Mouse (Mus musculus) limb, embryonic 13.5 days (tissue): ENCODE measurements around the gene Slco2a1. TPM values are rescaled to one million over a fixed set of nuclear protein-coding genes. Genes with fewer than 3 reads are reported as not detected.
A peak's percentile ranks its signal among the peaks of the same experiment; 100 is the strongest.

Experiments used
- ATAC-seq: fragments of 200-750 bp; cut with Nextera tagmentation; 2 replicates; pipeline ENCODE4 v1.8.0; 2017; ENCODE audit warnings: low read depth, moderate number of reproducible peaks, moderate TSS enrichment; ENCODE audit not compliant: low FRiP score
- H3K27ac ChIP-seq: fragments of 300-500 bp; sonication (generic); 2 replicates; pipeline ENCODE4 v1.5.1; 2015; ENCODE audit warnings: inconsistent platforms, mild to moderate bottlenecking, moderate library complexity
- H3K27me3 ChIP-seq: fragments of 300-500 bp; sonication (generic); 2 replicates; pipeline ENCODE4 v1.6.1; 2015; ENCODE audit warnings: mild to moderate bottlenecking, inconsistent platforms
- H3K36me3 ChIP-seq: fragments of 300-500 bp; sonication (generic); 2 replicates; pipeline ENCODE4 v1.6.1; 2015; ENCODE audit warnings: inconsistent platforms, mild to moderate bottlenecking, moderate library complexity
- H3K4me1 ChIP-seq: fragments of 300-500 bp; sonication (generic); 2 replicates; pipeline ENCODE4 v1.6.1; 2015; ENCODE audit warnings: inconsistent platforms
- H3K4me2 ChIP-seq: fragments of 300-500 bp; sonication (generic); replicated peaks from 2 replicates; pipeline ENCODE4 v1.6.1; 2015; ENCODE audit warnings: inconsistent platforms, mild to moderate bottlenecking, moderate library complexity
- H3K4me3 ChIP-seq: fragments of 300-500 bp; sonication (generic); 2 replicates; pipeline ENCODE4 v1.5.1; 2015; ENCODE audit warnings: moderate library complexity, mild to moderate bottlenecking, inconsistent platforms
- H3K9ac ChIP-seq: fragments of 300-500 bp; sonication (generic); 2 replicates; pipeline ENCODE4 v1.6.1; 2015; ENCODE audit warnings: mild to moderate bottlenecking, inconsistent platforms
- H3K9me3 ChIP-seq: fragments of 300-500 bp; sonication (generic); 2 replicates; pipeline ENCODE4 v1.6.1; 2016; ENCODE audit warnings: inconsistent platforms
- WGBS: fragments of 180-500 bp; shearing (Covaris S2); methylation state at CpG from one replicate; pipeline ENCODE4 v1.1.7; 2015; 5-methylcytosine and 5-hydroxymethylcytosine counted together
- polyA plus RNA-seq: library from polyadenylated mRNA; unstranded; fragments of >200 nt; fragmentation: Nextera tagmentation; extraction: Ambion mirVana; gene quantifications from 2 replicates; pipeline ENCODE4 v1.2.1, GENCODE M21; 2015

Gene Slco2a1
- polyA plus RNA-seq, 1 experiment from 2014 or later, result 2.5 TPM

GRCm38 (mm10) chr9:103076836-103077531, 88.5 kb downstream of the Slco2a1 start:
- no peak overlapping the region for H3K27ac ChIP-seq
- no peak overlapping the region for H3K4me3 ChIP-seq
- no peaks in the 10 kb centered on the region for H3K9me3 ChIP-seq
- ATAC-seq, result no peak
- H3K9ac ChIP-seq, result no peak overlapping the region
- no peak overlapping the region for H3K4me2 ChIP-seq
- H3K27me3 ChIP-seq, result no peaks in the 10 kb centered on the region
- H3K36me3 ChIP-seq, result no peaks in the 10 kb centered on the region
- 81% methylated on average over 21 of the region's 21 CpGs for WGBS
- no peaks in the 10 kb centered on the region for H3K4me1 ChIP-seq

- WGBS, result 93% methylated on average over 6 of the region's 6 CpGs
- H3K9ac ChIP-seq, result no peak overlapping the region
- H3K4me2 ChIP-seq, result no peak overlapping the region
- no peaks in the 10 kb centered on the region for H3K9me3 ChIP-seq
- no peaks in the 10 kb centered on the region for H3K27me3 ChIP-seq
- no peaks in the 10 kb centered on the region for H3K36me3 ChIP-seq
- H3K4me1 ChIP-seq, result no peaks in the 10 kb centered on the region
- no peak overlapping the region for H3K4me3 ChIP-seq
- no peak overlapping the region for H3K27ac ChIP-seq
- no peak for ATAC-seq
These were observed 89.7 kb downstream of the Slco2a1 start for GRCm38 (mm10) chr9:103078194-103078691.

GRCm38 (mm10) chr9:103080211-103080610, 91.7 kb downstream of the Slco2a1 start:
- 90% methylated on average over 3 of the region's 3 CpGs for WGBS
- ATAC-seq, result no peak
- Histone ChIP-seq H3K4me3 (no peak overlapping the region), H3K4me2 (no peak overlapping the region), H3K9ac (no peak overlapping the region), H3K36me3 (no peaks in the 10 kb centered on the region), H3K27ac (no peak overlapping the region), H3K9me3 (no peaks in the 10 kb centered on the region), H3K27me3 (no peaks in the 10 kb centered on the region), H3K4me1 (no peaks in the 10 kb centered on the region)

- no peaks in the 10 kb centered on the region for H3K9me3 ChIP-seq
- 68% methylated on average over 8 of the region's 8 CpGs for WGBS
- no peaks in the 10 kb centered on the region for H3K4me1 ChIP-seq
- ATAC-seq, result no peak
- H3K4me3 ChIP-seq, result no peak overlapping the region
- H3K27ac ChIP-seq, result no peak overlapping the region
- no peaks in the 10 kb centered on the region for H3K27me3 ChIP-seq
- H3K4me2 ChIP-seq, result no peak overlapping the region
- no peak overlapping the region for H3K9ac ChIP-seq
- no peaks in the 10 kb centered on the region for H3K36me3 ChIP-seq
These were observed 93.9 kb downstream of the Slco2a1 start for GRCm38 (mm10) chr9:103082246-103082975.

- no peak overlapping the region for H3K4me3 ChIP-seq
- H3K36me3 ChIP-seq, result no peaks in the 10 kb centered on the region
- H3K27me3 ChIP-seq, result no peaks in the 10 kb centered on the region
- 72% methylated on average over 3 of the region's 3 CpGs for WGBS
- no peak for ATAC-seq
- H3K27ac ChIP-seq, result no peak overlapping the region
- H3K9me3 ChIP-seq, result no peaks in the 10 kb centered on the region
- H3K4me2 ChIP-seq, result no peak overlapping the region
- H3K4me1 ChIP-seq, result no peaks in the 10 kb centered on the region
- no peak overlapping the region for H3K9ac ChIP-seq
These were observed 94.9 kb downstream of the Slco2a1 start for GRCm38 (mm10) chr9:103083405-103083804.

GRCm38 (mm10) chr9:103086736-103087135, 98.2 kb downstream of the Slco2a1 start:
- Histone ChIP-seq H3K4me2 (no peak overlapping the region), H3K27me3 (no peaks in the 10 kb centered on the region), H3K4me3 (no peak overlapping the region), H3K4me1 (no peaks in the 10 kb centered on the region), H3K36me3 (no peaks in the 10 kb centered on the region), H3K27ac (no peak overlapping the region), H3K9ac (no peak overlapping the region), H3K9me3 (no peaks in the 10 kb centered on the region)
- no peak for ATAC-seq
- WGBS, result 94% methylated on average over 6 of the region's 6 CpGs

- H3K9ac ChIP-seq, result no peak overlapping the region
- H3K27me3 ChIP-seq, result no peaks in the 10 kb centered on the region
- no peak overlapping the region for H3K4me2 ChIP-seq
- WGBS, result 46% methylated on average over 8 of the region's 8 CpGs
- H3K36me3 ChIP-seq, result no peaks in the 10 kb centered on the region
- 0 out of 2 replicates have a peak, but pooled peaks cover 3% of the 10 kb centered on the region for H3K4me1 ChIP-seq
- H3K9me3 ChIP-seq, result no peaks in the 10 kb centered on the region
- H3K27ac ChIP-seq, result no peak overlapping the region
- H3K4me3 ChIP-seq, result no peak overlapping the region
- no peak for ATAC-seq
These were observed 98.8 kb downstream of the Slco2a1 start for GRCm38 (mm10) chr9:103087301-103087700.

GRCm38 (mm10) chr9:103088661-103089060, 100.1 kb downstream of the Slco2a1 start:
- ATAC-seq, result no peak
- H3K36me3 ChIP-seq, result no peaks in the 10 kb centered on the region
- no peaks in the 10 kb centered on the region for H3K9me3 ChIP-seq
- H3K27ac ChIP-seq, result no peak overlapping the region
- no peak overlapping the region for H3K4me2 ChIP-seq
- H3K27me3 ChIP-seq, result no peaks in the 10 kb centered on the region
- WGBS, result 68% methylated on average over 2 of the region's 2 CpGs
- no peak overlapping the region for H3K9ac ChIP-seq
- no peak overlapping the region for H3K4me3 ChIP-seq
- peaks cover 8% of the 10 kb centered on the region; the same call in 1 of the 2 replicates for H3K4me1 ChIP-seq

- Histone ChIP-seq H3K4me3 (no peak overlapping the region), H3K9ac (no peak overlapping the region), H3K27ac (no peak overlapping the region), H3K27me3 (no peaks in the 10 kb centered on the region), H3K4me1 (peaks cover 8% of the 10 kb centered on the region; the same call in 1 of the 2 replicates), H3K4me2 (no peak overlapping the region), H3K36me3 (no peaks in the 10 kb centered on the region), H3K9me3 (no peaks in the 10 kb centered on the region)
- no peak for ATAC-seq
- WGBS, result 81% methylated on average over 9 of the region's 9 CpGs
These were observed 101.8 kb downstream of the Slco2a1 start for GRCm38 (mm10) chr9:103090116-103090875.

- Histone ChIP-seq H3K4me1 (peaks cover 8% of the 10 kb centered on the region; the same call in 1 of the 2 replicates), H3K36me3 (no peaks in the 10 kb centered on the region), H3K9me3 (no peaks in the 10 kb centered on the region), H3K4me3 (no peak overlapping the region), H3K4me2 (peak overlapping the region; percentile 84; the same call in 1 of the 2 replicates), H3K9ac (no peak overlapping the region), H3K27me3 (no peaks in the 10 kb centered on the region), H3K27ac (no peak overlapping the region)
- 82% methylated on average over 16 of the region's 16 CpGs for WGBS
- ATAC-seq, result no peak
These were observed 102.7 kb downstream of the Slco2a1 start for GRCm38 (mm10) chr9:103091039-103091883.

- Histone ChIP-seq H3K27me3 (no peaks in the 10 kb centered on the region), H3K9ac (peak overlapping the region; percentile 67), H3K36me3 (no peaks in the 10 kb centered on the region), H3K4me1 (peaks cover 8% of the 10 kb centered on the region; the same call in 1 of the 2 replicates), H3K27ac (no peak overlapping the region), H3K4me3 (peak overlapping the region; percentile 47), H3K4me2 (peak overlapping the region; percentile 84), H3K9me3 (no peaks in the 10 kb centered on the region)
- WGBS, result under 1% methylated on average over 19 of the region's 19 CpGs
- peak; percentile 80 for ATAC-seq
These were observed 103.7 kb downstream of the Slco2a1 start for GRCm38 (mm10) chr9:103092248-103092647.
